Mouse (Mus musculus) cerebellum, postnatal 4 days (tissue): ENCODE measurements around the gene Efna3.

Experiments used
- DNase-seq, 2 experiments: peaks; one replicate each; pipeline ENCODE4 v3.0.0; 2022; ENCODE audit warnings: low spot score in 2 of 2, mixed read lengths in 1 of 2

The Efna3 gene

DNA sequence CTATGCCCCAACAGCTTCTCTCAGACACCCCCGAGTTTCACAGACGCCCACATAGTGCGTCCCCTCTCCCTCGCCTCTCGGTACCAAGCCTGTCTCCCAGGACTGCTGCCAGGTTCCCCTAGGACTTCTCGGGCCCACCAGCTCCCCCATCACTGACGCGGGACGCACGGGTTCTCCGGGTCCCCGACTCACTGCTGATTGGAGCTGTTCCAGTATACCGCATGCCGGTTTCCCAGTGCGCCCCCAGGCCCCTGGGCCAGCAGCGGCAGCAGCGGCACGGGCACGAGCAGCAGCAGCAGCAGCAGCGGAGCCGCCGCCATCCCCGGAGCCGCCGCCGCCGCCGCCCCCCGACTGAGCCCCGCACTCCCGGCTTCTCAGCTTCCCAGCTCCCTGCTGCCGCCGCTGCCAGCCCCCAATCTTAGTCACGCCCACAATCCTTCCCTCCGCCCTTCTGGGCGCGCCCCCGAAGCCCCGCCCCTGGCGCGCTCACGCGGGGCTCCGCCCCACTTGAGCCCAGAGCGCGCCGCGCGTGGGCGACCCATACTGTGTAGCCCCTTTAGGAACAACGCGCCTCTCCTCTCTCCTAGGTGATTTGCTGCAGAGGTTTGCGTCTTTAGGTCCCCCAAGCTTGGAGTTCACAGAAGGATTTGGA is at the start of gene Efna3:
Efna3 (minus strand) TSS at position 452 of the 652 bp plus-strand sequence.
- peak; percentile 63 to 70 for DNase-seq

DNA sequence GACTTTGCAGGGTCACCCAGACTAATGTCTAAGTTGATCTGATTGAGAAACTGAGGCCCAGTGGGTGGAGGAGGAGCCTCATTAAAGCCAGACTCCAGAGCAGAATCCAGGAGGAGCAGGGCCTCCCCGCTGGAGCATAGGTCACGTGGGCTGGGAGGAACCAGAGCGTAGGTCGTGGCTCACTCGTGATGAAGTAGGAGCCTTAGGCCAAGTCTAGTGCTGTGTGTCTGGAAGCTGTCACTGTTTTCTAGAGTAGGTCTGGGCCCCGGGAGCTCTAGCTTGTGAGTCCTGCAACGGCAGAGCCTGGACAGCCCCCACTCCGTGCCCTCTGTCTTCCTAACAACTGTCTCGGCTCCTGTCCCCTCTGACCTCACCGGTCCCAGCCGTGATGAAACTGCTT is 44.6 kb upstream of the Efna3 start:
- no peak for DNase-seq

DNA sequence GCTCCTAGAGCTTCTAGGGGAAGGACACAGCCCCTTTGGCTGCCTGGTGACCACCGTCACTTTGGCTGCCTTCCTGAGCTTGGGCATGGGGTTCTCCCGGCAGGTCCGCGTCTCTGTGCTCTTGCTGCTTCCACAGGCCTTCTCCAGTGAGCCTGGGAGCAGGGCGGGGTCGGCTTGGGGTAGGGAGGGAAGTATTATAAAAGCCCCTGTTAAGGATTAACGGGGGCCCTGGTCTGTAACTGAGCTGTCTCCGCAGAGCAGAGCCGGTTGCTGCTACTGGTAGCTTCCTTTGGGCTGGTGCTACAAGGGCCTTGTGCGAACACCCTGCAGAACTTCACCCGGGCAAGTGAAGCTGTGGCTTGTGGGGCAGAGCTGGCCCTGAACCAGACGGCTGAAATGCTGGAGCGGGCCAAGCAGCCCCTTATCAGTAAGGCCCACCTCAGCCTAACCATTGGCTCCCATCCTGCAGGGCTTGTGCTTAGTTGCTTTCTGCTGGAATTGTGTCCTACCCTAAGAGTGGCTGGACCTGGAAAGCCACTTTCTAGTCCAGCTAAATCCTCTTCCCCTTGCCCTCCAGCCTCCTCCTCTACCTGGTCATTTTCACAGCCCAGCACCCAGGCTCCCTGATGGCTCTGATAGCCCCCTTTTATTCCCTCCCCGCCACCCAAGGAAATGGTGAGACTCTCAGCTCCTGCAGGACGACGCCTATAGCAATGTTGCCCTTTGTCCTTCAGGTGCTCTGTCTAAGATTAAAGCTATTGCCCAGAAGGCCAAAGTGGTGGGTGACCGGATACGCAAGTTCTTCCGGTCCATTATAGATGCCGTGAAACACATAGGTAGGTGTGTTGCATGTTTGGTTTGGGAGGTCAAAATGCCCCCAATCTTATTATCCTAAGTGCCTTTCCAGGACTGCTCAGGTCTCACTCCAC is 43.0 kb upstream of the Efna3 start:
- DNase-seq = no peak

DNA sequence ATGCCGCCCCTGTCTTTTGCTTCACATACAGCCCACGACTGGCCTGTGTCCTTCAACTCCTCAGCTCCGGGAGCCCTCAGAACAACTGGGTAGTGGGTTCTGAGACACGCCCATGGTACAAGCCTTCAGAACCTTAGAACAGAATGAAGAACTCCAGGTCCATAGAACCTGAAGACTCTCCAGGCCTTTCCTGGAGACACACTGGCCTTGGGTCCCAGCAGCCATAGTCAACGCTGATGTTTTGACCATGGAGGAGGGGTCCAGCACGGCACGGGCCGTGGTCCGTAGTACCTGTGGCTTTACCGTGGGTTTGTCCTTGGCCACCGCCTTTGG is 42.4 kb upstream of the Efna3 start, which contains the start of gene Dcst1:
Dcst1 (minus strand) TSS at position 101 of the 333 bp plus-strand sequence.
- DNase-seq = no peak

DNA sequence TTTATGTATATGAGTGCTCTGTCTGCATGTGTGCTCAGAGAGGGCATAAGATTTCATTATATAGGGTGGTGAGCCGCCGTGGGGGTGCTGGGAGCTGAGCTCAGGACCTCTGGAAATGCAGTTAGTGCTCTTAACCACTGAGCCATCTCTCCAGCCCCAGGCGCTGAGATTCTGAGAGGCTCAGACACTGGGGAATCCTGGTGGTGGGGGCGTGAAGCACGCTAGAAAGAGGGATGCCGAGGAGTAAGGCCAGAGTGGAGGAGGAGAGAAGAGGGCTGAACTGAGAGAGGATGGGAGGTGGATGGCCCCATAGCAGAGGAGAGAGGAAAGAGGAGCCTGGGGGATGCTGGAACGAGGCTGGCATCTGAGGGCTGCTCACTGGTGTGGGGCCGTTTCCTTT is 41.9 kb upstream of the Efna3 start:
- DNase-seq = no peak

DNA sequence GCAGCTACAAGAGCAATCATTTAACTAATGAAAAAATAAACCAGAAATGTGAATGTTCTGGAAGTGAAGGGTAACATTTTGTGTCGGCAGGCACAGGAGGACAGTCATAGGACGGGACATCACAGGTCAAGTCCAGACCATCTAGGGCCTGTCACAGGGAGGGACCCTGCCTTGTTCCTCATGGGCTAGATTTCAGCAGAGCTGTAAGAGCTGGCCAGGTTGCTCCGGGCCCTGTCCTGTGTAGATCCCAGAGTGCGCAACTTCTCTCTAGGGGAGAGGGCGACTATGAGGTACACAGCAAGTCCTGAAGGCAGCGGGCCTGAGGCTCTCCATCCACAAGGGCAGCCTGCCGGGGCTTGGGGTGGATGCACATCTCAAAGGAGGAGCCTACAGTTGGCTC is 38.9 kb upstream of the Efna3 start, which contains the start of gene Dcst2:
Dcst2 (plus strand) TSS at position 301 of the 400 bp plus-strand sequence.
- no peak for DNase-seq

DNA sequence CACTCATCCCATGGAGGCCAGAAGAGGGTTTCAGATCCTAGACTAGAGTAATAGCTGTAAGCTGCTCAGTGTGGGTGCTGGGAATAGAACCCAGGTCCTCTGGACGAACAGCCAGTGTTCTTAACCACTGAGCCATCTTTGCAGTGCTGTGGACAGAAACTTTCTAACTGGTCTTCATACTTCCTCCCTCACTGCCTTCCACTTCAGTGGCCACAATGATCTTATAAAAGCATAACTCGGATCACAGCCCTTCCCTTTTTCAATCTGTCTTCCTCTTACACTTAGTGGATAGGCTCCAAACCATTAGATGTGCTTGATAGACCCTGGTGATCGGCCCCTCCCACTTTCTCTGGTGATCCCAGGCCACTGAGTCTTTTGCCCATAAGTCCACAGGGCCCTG is 37.5 kb upstream of the Efna3 start:
- DNase-seq = no peak

DNA sequence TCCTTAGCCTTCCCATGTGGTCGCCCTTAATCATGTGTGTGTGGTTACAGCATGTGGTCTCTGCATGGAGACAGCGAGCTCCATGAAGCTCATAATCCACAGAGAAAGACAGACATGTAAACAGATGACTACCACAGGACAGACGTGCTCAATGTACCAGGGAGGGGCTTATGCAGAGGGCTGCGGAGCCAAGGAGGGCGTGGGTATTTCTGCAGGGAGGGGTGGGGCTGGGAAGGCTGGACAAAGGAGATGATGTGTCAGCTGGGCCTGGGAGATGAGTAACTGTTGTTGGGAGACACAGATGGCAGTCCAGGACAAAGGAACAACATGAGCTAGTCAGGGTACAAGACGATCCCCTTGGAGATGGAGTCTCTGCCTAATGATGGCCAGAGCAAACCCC is 36.9 kb upstream of the Efna3 start:
- no peak for DNase-seq

DNA sequence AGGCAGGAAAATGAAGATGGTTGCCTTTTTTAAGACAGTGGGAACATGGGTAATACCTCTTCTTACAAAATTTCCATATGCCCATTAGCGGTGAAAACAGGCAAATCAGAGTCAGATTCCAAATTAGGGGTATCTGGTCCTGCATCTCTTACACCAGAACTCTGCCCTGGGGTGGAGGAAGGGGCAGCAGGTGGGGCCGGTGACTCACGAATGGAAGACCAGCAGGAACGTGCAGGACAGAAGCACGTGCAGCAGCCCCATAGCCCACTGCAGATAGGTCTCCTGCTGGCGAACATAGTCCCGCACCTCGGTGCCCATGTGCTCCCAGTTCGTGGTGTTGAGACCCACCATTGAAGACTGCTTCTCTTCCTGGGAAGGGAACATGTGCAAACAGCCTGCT is 33.3 kb upstream of the Efna3 start:
- no peak for DNase-seq

DNA sequence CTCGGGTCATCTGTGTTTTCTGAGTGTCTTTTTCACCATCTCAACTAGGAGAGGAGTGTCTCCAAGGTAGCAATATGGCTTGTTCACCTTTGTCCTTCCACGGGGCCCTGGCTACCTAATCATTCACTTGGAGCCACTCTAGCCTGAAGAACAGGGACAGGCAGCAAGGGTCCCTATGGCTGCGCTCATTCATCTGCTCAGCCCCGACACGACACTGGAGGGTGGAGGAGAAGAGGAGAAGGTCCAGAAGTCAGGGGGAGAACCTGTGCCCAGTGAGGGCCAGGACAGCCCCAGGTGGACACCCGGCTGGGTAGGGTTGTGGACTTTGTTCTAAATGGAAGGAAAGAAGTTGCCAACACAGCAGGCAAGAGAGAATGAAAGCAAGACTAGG is 32.7 kb upstream of the Efna3 start:
- DNase-seq = no peak

DNA sequence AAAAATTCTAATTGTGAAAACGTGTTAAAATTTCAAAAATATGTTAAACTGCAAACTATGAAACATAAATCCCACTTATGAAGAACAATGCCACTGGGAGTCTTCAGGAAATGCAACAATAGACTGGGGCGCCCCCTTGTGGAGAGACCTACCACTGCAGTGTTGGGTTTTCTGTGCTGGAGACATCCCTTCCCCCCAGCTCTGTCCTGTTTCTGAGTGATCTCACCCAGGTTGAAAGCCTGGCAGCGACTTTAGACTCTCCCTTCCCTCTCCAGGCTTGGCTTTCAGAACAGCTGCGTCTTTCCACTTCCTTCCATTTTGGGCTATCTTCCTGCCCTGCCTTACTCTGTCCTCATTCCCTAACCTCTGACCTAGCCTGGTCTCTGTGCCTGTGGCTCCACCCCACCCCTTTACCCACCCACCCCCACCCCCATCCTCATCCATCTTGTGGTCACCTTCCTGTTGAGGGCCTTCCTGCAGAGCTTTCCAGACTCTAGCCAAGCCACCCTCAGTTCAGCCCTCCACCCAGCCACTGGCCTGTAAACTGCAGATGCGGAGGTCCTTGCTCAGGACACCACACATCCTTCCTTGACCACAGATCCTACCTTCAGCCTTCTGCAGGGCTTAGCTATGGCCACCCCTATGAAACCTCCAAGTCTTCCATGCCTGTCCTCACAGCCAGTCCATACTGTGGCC is 32.2 kb upstream of the Efna3 start:
- peak; percentile 76 to 85 for DNase-seq

DNA sequence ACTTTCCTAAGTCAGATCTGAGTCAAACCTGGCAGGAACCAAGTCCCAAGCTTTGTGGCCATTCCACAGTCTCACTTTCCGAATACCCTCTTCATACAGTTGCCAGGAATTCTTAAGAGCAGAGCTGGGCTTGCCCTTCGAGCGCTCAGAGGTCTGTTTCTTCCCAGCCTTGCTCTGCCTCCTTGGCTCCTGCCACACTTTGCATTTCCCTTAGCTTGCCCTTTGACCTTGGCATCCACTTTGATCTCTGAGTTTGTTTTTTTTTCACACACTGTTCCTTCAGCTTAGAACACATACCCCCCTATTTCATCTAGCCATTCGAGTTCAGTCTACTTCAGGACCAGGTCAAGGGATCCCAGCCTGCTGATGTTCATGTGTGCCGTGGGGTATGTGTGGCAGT is 28.5 kb upstream of the Efna3 start:
- no peak for DNase-seq

DNA sequence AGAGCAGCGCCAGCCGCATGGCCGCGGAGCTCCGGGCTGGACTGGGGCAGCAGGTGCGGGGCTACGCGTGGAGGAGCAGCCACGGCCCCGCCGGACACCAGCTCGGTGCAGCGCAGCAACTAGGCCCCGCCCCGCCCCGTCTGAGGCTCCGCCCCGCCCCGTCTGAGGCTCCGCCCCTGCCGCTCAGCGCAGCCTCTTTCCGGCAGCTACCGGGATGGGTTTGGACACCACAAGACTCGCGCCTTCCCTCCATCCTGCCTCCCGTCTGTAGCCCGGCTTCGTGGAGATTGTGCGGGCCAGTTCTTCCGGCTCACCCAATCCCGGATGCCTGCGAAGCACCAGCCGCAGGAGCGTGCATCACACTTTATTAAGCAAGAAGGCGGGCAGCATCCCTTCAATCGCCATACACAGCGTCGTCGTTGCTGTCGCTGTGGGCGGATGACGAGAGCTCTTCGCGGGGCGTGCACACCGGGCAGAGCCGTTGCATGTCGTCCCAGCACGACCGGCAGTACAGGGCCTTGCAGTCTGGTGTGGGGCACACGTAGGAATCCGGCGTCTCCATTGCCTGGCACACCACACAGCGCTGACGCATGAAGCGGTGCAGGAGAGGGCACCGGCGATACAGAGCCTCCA is 27.2 kb upstream of the Efna3 start, which contains the start of gene Adam15:
Adam15 (minus strand) TSS at position 128 of the 633 bp plus-strand sequence.
- peak; percentile 84 to 93 for DNase-seq

DNA sequence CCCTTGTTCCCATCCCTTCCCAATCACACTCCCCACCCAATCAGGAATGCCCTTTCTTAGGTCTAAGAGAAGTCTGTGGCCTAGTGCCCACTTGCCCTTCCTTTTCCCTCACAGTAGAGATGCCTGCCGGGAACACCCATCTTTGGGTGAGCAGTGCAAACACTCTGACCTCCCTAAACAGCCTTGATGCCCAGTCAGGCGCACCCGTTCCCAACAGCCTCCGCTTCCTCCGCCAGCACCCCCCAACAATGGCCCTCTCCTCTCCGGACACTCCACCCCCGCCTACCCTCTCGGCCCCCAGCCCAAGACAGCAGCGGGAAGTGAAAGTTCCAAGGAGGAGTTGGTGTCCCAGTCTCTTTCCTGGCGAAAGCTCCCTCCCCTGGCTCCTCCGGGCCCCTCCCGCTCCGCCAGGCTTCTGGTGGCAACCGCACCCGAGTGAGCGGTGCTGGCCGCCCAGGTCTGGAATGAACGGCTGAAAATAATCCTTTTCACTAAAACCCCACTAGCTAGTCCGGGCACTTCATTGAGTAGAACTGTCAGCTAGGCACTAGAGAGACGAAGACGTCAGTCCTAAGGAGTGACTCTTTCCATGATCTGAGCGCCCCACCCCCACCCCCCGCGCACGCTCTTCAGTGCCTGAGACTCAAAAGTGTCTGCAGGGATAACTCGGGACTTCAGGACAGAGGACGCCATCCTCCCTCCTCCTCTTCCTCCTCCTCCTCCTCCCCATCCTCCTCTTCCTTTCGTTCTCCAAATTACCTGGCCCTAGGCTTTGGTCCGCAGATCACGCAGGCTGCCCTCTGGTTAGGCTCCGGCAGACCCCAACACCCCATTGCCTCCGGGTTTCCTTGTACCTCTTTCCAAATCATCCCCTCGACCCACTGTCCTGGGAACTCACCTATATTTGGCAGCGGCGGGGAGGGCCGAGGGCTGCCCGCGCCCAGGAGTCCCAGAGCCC is 26.4 kb upstream of the Efna3 start:
- peak in 1 of 2 experiments; percentile 26 for DNase-seq

DNA sequence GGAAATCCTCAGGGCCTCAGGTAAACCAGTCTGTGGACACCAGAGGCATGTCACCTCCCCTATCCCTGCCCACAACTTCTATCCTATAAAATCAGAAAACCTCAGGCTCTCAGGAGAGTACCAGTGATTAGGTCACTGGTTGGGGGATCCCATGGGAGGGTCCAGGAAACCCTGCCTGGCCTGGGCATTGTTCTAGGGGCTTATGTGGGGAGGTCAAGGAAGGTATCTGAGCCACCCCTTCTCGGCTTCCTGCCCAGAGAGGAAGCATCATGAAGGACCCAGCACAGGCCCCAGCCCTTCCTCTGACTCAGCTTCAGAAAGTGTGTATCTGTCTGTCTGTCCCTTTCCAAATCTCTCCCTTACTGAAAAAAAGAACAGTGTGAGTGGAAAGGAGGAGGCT is 25.2 kb upstream of the Efna3 start:
- no peak for DNase-seq

DNA sequence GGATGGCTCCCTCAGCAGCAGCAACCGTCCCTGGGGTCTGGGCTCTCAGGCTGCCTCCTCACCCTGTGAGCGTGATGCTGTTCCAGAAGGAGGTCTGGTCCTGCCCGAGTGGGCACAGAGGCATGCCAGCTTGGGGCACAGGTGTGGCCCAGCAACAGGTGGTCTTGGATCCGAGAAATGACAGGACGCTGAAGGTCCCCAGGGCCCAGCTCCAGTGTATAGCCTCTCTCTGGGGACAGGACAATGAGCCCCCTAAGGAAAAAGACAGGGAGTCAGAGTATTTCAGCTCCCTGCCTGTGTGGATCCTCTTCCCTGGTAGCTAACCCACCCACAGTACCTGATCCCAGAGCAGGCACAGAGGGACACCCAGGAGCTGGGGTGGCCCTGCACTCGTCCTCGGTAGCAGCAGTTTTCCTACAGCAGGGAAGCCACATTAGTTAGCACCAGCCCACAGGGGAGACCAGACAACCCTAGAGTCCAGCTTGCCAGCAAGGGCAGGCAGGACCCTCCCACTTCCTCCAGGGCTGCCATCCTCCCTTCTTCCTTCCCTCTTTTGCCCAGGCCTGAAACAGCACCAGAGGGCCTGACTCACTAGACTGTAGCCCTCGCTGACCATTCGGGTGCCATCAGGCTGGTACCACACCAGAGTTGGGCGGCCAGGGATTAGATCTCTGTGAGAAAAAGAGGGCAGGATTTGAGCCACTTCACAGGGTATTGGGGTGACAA is 24.2 kb upstream of the Efna3 start:
- no peak for DNase-seq

DNA sequence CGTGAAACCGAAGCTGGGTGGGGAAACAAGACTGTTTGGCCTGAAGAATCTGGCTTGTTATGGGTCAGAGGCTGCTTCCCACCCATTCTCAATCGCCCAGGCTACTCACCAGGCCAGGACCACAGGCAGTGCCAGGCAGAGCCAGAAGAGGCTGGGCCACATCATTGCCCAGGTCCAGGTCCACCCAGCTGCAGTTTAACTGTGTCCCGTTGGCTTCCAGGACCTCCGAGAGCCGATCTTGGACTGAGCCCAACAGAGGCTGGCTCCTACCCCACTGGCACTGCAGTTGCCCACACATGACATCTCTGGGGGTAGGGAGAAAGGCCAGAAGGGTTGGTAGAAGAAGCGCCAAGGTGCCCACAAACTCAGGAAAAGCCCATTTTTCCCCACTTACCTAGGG is 20.5 kb upstream of the Efna3 start:
- peak in 1 of 2 experiments; percentile 41 for DNase-seq

DNA sequence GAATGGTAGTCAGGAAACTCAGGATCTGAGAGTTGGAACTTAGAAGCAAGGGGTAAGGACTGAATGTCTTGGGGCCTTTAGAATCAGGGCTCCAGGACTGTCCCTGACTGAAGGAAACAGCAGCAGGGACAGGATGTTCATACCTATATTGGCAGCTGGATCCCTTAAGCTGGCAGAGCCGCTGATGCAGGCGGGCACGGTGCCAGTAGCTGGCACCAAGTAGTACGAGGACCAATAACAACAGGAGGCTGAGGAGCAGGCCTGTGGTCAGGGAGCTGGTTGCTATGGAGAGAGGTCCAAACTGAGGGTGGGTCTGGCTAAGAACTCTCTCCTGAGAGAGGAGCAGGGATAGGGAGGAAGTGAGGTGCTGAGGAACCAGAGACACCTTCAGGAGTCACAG is 19.0 kb upstream of the Efna3 start:
- no peak for DNase-seq

DNA sequence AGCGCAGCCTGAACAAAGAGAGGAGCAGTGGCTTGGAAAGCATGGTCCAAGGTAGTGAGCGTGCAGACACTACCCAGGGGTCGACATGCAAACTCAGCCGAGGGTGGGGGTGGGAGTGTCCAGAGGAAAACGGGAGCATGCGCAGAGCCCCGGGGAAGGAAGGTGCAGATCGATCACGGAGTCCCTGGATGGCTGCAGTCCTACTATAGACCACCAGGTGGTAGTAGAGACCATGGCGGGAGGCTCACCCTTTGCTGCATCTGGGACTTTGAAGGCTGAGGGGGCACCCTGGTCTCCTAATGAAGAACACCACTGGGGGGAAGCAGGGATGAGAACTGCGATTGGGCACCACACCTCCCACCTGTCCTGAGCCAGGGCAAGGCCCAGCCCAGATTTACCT is 17.7 kb upstream of the Efna3 start:
- peak; percentile 72 to 90 for DNase-seq

DNA sequence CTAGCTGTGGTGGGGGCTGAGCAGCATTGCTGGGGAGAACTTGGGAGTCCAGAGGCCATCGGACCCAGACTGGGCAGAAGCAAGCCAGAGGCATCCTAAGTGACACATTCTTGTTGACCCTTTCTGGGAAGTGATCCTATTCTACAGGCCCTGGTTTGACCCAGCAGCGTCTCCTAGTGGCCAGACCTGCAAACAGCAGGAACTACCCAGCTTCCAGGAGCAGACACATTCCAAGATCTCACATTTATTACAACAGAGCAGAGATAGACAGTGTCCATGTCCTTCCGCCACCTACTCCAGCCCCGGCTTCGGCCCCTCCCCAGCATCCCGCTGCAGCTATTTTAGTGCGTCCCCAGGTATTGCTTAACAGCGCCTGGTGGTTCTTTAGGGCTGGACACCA is 16.7 kb upstream of the Efna3 start:
- peak in 1 of 2 experiments; percentile 83 for DNase-seq
